Mouse (Mus musculus) spleen, adult 18-20 months (tissue): ENCODE measurements around the gene Prkd1.

Source experiments
- DNase-seq, 2 experiments: peaks; one replicate each; pipeline ENCODE4 v3.0.0; 2022; ENCODE audit warnings: mixed read lengths in 2 of 2

Gene Prkd1

GRCm38 (mm10) chr12:50333182-50333581, 315.7 kb downstream of the Prkd1 start:
- no peak for DNase-seq

DNA sequence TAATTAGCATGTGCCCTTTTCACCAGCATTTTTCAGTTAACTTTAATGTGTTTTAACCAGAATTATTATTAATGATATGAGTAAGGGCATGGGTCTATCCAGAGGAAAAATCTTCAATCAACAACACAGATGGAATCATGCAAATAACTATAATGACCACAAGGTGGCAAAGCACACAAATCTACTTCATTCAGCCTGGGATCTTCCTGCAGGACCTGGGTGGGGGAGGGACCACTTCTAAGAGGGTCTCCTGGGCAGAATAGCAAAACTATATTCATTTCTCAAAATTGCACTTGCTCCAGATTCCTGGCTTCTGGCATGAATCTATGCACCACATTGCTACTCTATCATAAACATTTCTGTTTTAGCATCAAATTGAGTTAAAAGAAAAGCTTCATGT, 334.3 kb downstream of the Prkd1 start:
- DNase-seq, result no peak

DNA sequence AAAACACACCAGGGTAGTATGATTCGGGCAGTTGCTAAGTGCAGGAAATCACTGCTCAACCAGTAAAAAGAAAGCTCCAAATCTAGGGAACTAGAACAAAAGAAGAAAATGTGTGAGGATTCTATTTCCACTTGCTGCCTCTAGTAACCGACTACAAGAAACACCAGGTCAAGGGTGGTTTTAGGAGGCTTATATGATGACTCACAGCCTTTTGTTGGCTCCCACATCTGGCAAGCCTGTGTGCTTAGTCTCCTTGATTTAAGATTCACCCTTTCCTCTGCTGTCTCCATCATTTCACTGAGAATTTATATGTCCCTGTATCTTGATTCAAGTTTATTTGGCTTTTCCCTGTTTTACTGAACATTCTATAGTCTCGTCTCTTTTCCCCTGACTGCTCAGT, 339.6 kb downstream of the Prkd1 start:
- no peak for DNase-seq

GRCm38 (mm10) chr12:50301334-50301733, 347.6 kb downstream of the Prkd1 start:
- DNase-seq, result no peak

GRCm38 (mm10) chr12:50296067-50296466, 352.8 kb downstream of the Prkd1 start:
- DNase-seq, result no peak

DNA sequence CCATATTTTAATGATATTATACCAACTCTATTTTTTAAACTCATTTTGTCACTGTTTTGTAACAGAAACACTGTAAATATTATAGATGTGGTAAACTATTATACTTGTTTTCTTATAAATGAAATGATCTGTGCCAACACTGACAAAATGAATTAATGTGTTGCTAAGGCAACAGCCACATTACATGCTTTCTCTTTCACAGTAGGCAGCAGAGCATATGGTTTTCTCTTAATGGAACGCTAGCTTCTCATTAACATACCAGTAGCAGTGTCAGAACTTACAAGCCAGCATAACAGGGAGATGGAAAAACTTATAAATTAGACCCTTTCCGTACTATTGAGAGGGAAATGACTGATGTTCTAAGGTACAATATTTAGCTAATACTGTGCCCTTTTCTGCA, 353.3 kb downstream of the Prkd1 start:
- no peak for DNase-seq

DNA sequence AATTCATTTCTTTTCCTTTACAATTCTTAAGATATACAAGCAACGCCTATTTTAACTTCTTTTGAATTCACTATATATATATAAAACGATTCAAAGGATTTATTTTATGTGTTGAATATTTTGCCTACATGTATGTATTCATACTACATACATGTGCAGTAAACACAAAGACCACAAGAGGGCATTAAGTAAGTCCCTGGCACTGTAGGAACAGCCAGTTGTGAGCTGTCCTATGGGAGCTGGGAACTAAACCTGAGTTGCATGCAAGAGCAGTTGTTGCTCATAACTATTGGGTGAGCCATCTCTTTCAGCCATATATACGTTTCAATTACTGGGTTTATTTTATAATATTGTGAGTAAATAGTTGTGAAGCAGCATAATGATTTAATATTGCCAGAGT, 356.1 kb downstream of the Prkd1 start:
- no peak for DNase-seq
